Mouse (Mus musculus) gastrocnemius, postnatal 14 days (tissue): ENCODE measurements at regions not wholly inside any gene's neighbourhood (a gene's known extent, or its start where the extent isn't known, plus 50 kb on each side); places are given as distances from the start of the nearest gene placed in this dataset.

ENCODE experiments used
- DNase-seq: peaks from one replicate; pipeline ENCODE4 v3.0.0; 2021; ENCODE audit warnings: mixed read lengths
- intact Hi-C: fragments of 180-260 bp; cut with DNase I; formaldehyde crosslinking; loops from one replicate; pipeline ENCODE4 v1.15.1; 2025; ENCODE audit warnings: low total_unique reads

GRCm38 (mm10) chr1:47112494-47112893, 219.8 kb upstream of the Slc39a10 start:
- no peak for DNase-seq
- intact Hi-C loops, result no loop called here

DNA sequence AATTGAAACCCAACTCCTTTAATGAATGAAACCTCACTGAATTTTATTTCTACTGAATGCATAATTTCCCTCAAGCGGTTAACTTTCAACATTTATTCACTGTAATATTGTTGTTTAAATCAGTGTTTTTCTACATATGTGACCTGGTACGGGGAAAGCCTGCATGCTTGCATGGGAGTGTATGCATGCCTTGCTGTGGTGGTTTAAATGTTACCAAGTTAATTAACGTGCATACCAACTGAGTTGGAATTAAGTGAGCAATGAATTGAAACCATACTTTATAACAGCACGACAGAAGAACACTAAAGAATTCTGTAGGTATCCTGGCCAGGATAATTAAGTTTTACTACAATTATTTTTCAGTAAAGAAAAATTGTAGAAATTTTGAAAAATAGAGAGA, 211.4 kb upstream of the Slc39a10 start:
- DNase-seq, result no peak
- intact Hi-C loops, result no loop called here

DNA sequence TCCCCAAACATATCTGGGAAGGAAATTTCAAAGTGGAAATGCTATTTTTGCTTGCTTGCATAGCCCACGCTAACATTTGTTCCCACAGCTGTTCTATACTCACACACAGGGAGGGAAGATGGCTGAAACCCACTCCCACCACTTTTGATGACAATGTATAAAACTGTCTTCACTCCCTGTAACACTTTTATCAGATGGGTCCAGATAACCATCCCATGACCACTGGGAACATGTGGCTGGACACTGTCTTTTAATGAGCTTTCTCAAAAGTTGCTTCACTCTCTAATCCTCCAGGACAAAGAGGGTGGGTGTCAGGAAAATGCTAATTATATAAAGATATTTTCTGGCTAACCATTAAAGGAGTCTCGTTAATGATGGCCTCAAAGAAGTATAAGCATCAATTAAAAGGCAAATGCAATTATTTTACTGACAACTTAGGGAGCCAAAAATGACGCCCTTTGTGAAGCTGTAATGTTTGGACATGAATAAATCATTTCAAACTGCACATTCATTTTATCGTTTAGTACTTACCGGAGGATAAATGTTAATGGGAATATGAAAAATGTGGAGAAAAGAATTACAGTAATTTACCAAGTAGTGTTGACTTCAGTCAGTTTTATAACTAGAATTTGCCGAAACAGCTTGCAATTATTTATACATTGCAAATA, 210.8 kb upstream of the Slc39a10 start:
- intact Hi-C loops, result no loop called here

GRCm38 (mm10) chr1:47097084-47097996, 204.7 kb upstream of the Slc39a10 start:
- intact Hi-C loops, result no loop called here
- DNase-seq, result no peak

More for the DNA sequence above, 210.8 kb upstream of the Slc39a10 start:
- no peak for DNase-seq

GRCm38 (mm10) chr1:47094498-47094897, 201.8 kb upstream of the Slc39a10 start:
- intact Hi-C loops, result no loop called here
- no peak for DNase-seq

DNA sequence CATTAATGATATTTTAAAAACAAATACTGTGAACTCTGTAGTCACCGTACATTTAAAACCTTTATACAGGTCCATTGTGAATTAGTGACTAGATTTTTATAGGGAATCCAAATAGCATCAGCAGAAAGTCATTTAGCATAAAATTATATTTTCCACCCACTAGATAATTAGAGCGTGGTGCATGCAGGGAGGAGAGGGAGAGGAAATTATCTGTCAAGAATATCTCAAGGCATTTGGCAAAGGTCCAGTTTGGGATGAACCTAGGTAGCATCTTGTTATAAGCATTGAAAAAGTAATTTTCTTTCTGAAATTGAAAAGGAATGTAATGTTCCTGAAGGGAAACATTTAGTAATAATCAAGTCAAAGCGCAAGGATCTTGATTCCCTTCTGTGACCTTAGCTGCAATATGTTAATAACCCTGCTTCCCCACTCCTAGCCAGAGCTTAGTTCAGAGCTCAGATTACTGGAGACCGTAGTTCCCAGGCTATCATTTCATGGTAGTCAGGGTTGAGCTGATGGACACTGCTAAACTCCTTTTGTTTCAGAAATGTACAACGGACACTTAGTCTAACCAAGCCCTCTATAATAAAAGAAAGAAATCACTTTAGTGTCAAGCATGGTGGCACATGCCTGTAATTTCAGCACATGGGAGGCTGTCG, 200.8 kb upstream of the Slc39a10 start:
- intact Hi-C loops, result no loop called here
- DNase-seq, result no peak

DNA sequence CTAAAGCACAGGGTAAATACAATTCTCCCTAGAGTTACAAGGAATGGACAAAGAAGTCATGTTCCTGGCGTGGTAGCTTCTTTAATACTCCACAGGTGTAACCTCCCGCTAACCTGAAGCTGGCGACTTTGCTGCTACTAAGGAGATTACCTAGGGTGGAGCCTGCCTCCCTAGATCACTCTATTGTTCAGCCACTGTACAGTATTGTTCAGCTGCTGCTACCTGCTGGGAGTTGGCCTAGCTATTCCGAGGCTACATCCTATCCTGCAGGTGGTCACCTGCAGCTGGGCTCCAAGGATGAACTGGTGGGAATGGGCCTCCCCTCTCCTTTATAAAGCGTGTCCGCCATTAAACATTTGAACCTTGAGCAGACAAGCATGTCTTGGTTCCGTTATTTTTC, 183.8 kb upstream of the Slc39a10 start:
- no peak for DNase-seq
- intact Hi-C loops, result no loop called here

DNA sequence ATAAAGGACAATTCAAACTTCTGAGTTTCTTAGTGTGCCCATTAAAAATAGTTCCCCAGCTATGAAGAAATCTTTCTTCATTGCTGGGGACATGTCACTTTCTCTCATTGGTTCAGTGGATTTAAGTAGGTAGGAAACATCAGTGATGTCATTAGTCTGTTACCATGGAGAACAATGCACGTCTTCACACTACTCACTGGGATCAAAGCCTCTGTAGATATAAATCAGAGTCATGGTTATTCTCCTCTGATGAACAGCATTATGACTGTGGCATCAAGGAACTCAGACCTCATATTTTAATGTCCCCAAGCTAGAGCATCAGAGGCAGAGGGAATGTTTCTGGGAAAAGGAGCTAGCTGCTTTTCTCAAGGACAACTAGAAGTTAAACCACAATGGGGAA, 165.5 kb upstream of the Slc39a10 start:
- intact Hi-C loops, result no loop called here
- no peak for DNase-seq

GRCm38 (mm10) chr1:47057344-47057743, 164.7 kb upstream of the Slc39a10 start:
- intact Hi-C loops, result no loop called here
- DNase-seq, result no peak

- intact Hi-C loops, result no loop called here
These were observed 158.5 kb upstream of the Slc39a10 start for GRCm38 (mm10) chr1:47051109-47051508.

GRCm38 (mm10) chr1:47050492-47050891, 157.8 kb upstream of the Slc39a10 start:
- no peak for DNase-seq
- intact Hi-C loops, result no loop called here

More at GRCm38 (mm10) chr1:47051109-47051508, 158.5 kb upstream of the Slc39a10 start:
- no peak for DNase-seq

DNA sequence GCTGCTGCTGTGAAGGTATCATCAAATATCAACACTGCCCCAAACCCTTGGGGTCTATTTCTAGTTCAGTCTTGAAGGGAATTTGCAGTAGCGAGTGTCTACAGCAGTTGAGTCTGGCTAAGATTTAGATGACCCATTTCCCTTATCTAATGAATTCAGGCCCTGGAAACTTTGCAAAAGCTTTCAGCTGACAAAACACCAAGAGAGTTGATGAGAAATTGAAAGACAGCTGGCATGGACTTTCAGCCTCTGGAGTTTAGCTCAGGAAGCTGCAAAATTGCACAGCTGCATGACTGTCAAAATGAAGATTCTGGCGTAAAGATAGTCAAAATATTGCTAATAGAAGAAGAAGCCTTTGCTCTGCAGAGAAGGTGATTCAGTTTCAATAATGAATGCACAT, 144.9 kb upstream of the Slc39a10 start:
- intact Hi-C loops, result no loop called here
- no peak for DNase-seq

GRCm38 (mm10) chr1:47019356-47019755, 126.7 kb upstream of the Slc39a10 start:
- peak; percentile 6 for DNase-seq
- intact Hi-C loops, result no loop called here

DNA sequence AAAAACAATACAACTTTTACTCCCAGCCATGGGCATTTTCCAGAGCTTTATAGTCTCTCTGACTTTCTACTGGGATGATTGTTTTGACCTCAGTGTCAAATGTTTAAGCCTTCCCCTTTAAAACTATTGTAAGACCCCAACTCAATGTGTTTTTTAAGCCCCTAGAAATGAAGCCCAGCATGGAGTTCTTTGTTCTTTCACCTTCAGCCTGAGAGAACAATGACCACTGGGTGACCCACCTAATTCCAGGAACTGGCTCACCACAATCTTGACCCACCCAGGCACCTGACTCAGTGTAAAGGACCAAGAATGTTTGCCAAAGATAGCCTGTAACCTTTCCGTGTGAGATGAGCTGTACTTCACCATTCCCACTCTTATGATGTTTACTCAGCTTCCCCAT, 121.9 kb upstream of the Slc39a10 start:
- no peak for DNase-seq
- intact Hi-C loops, result no loop called here

DNA sequence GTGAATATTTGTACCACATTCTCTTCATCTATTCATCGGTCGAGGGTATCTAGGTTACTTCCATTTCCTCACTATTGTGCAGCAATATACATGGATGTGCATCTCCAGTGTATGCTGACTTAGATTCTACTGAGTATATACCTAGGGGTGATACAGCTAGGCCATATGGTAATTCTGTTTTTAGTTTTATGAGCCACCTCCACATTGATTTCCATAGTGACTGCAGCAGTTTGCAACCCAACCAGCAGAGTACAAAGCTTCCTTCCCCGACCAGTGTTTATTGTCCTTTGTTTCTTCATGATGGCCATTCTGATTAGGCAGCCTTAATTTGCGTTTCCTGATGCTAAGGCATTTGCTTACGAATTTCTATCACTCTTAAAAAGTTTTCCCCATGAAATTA, 111.1 kb upstream of the Slc39a10 start:
- intact Hi-C loops, result no loop called here
- no peak for DNase-seq

DNA sequence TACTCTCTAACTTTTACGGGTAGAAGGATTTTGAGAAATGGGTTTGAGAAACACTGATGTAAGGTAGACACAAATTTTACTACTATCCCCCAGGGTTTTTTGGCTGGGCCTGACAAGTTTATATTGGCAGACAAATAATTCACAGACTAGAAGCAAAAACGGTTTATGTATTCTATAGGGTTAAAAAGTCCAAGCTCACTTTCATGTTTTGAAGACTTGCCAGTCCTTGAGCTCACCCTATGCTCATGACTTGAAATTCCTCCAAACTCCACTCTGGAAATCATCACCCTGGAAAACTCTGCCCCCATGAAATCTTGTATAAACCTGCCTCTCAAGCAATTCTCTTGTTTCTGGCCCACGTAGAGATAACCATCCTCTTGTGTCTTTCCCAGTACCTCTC, 106.7 kb upstream of the Slc39a10 start:
- no peak for DNase-seq
- intact Hi-C loops, result no loop called here

GRCm38 (mm10) chr1:46985978-46986377, 93.3 kb upstream of the Slc39a10 start:
- DNase-seq, result no peak
- intact Hi-C loops, result no loop called here

- intact Hi-C loops, result no loop called here
- no peak for DNase-seq
These were observed 90.4 kb upstream of the Slc39a10 start for GRCm38 (mm10) chr1:46983093-46983492.

DNA sequence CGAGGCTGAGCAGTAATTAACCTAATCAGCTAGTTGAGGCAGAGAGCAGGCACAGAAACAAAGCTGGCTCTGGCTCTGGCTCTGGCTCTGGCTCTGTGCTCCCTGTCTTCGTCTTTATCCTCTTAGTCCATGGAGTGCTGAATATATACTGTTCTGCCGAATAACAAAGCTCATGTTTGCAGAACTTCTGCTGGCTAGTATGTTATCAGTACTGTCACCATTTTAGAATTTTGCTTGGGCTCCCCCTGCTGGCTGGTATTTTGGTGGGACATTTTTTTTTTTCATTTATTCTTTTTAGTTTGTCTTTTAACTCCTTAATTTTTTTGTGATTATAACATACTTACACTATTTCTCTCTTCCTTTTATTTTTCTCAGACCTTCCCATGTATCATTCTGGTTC, 77.8 kb upstream of the Slc39a10 start:
- peak; percentile 22 for DNase-seq
- intact Hi-C loops, result no loop called here

- intact Hi-C loops, result no loop called here
These were observed 75.7 kb upstream of the Slc39a10 start for GRCm38 (mm10) chr1:46968361-46968760.

GRCm38 (mm10) chr1:46966917-46967266, 74.2 kb upstream of the Slc39a10 start:
- intact Hi-C loops, result no loop called here

More at GRCm38 (mm10) chr1:46968361-46968760, 75.7 kb upstream of the Slc39a10 start:
- DNase-seq, result no peak

More at GRCm38 (mm10) chr1:46966917-46967266, 74.2 kb upstream of the Slc39a10 start:
- DNase-seq, result no peak
